Mouse (Mus musculus): ENCODE measurements at regions not wholly inside any gene's neighbourhood (a gene's known extent, or its start where the extent isn't known, plus 50 kb on each side); places are given as distances from the start of the nearest gene placed in this dataset.

GRCm38 (mm10) chr2:137704565-137704947, 551.8 kb upstream of the Btbd3 start:
- no peak for DNase-seq

DNA sequence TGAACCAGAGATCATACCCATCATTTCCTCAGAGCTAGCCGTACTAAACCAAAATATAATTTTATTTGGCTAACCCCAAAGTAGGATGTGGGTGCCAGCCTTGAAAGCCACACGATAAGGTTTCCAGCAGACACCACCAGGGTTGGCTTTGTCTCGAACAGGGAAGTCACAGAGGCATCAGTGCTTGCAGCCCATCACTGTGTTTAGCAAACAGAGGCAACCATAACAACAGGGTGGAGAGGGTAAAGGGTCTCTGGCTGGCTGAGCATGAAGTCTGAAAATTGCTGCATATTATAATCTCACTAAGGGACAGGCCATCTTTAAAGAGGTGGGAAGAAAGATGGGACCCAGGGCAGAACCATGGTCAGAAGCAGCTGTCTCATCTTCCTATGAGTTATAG, 552.3 kb upstream of the Btbd3 start:
- no peak for DNase-seq

DNA sequence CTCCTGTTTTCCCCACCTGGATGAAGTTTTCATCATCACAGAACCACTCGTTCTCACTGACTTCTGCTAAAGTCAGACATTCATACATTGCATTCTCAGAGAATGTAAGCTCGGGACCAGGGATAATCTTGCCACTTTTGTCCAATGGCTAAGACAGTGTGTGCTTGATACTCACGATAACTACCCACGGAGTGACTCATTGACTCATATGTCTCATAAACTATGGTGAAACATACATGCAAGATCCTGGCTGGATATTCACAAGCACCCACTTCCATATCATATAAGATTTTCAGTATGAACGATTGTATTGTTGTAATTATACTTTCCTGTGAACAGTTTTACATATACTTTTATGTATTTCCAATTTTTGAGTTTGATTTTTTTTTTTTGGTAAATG, 560.5 kb upstream of the Btbd3 start:
- no peak for DNase-seq

DNA sequence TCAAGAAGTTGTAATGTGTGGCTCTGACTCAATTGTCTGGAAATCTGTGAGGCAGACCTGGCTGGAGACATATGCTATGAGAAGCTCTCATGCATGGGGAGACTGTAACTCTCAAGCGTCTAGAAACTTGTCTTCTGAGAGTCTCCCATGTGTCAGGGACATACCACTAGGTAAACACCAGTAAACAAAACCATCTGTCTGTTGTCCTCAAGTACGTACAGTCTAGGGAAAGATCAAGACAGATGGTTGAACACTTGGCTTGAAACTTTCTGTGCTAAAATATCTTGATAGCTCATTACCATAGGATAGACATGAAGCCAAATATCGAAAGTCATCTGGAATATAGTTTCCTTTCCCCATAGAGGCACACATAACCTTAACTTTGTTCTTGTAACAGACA, 562.3 kb upstream of the Btbd3 start:
- DNase-seq = no peak

DNA sequence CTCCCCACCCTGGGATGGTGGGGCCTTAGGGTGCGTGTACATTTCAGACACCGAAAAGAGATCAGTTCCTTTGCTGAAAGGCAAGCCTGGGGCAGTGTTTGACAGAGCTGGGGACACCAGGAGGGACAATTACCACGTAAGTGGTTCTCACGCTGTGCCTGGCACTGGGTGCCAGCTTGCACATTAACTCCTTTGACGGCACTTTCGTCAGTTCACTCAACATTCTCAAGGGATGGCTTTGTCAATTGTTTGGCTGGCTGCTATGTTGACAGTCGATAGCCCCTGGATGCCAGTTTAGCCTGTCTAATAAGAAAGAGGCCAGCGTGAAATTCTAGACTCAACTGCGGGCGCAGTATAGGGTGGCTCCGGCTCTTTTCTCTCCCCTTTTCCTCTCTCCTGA, 569.2 kb upstream of the Btbd3 start:
- DNase-seq = no peak

DNA sequence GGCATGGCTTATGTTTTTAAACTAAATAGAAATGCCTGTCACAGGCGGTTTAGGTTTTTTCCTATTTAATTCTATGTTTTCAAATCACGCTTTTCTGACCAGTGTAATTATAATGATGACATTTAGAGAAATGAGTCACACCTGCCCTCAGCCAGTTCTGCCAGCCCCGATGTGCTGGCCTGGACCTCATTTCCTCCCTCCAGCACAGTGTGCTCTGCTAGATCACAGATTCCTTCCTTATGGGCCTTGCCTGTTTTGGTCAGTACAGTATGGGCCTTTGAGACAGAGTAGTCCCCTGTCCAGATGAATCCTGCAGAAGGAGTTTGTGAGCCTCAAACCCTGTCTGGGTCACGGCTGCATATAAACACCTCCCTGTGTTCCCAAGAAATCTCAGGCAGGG, 569.6 kb upstream of the Btbd3 start:
- no peak for DNase-seq

DNA sequence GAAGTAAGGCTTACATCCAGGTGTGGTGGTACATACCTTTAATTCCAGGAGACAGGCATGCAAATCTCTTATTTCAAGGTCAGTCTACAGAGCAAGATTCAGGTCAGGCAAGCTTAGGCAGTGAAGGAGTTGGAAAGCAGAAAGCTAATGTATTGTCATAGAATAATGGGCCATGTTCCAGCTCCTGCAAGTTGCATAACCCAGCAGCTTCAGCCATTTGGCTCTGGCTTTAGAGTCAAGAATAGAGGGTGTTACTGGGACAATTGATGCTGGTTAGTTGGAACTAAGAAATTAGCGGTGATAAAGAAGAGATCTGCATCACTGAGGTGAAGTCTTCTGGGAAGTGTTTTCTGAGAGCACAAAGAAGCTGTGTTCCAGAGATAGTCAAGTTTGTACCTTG, 565.3 kb upstream of the Jag1 start:
- DNase-seq = no peak

GRCm38 (mm10) chr2:137663171-137663570, 546.7 kb upstream of the Jag1 start:
- DNase-seq = no peak

GRCm38 (mm10) chr2:137662216-137662615, 545.8 kb upstream of the Jag1 start:
- no peak for DNase-seq

GRCm38 (mm10) chr2:137660449-137660848, 544.0 kb upstream of the Jag1 start:
- DNase-seq = no peak

DNA sequence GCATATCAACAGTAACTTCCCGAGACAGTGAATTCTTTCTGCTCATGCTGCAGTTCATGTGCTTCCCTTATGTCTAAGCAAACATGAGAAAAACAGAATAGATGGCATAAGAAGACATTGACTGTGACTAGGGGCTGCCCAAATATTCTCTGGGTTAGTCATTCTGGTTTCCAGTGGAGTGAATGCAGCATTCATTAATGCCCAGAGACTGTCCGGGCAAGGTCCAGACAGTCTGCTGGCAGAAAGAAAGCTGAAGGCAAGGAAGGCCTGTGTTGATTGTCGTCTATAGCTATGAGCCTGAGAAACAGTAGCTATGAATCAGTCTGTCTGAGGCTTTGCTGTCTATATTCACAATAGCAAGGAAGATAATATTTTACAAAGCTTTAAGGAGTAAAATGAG, 537.9 kb upstream of the Jag1 start:
- no peak for DNase-seq

- DNase-seq = no peak
These were observed 527.7 kb upstream of the Jag1 start for GRCm38 (mm10) chr2:137644160-137644559.

GRCm38 (mm10) chr2:137643269-137644055, 527.0 kb upstream of the Jag1 start:
- no peak for DNase-seq

DNA sequence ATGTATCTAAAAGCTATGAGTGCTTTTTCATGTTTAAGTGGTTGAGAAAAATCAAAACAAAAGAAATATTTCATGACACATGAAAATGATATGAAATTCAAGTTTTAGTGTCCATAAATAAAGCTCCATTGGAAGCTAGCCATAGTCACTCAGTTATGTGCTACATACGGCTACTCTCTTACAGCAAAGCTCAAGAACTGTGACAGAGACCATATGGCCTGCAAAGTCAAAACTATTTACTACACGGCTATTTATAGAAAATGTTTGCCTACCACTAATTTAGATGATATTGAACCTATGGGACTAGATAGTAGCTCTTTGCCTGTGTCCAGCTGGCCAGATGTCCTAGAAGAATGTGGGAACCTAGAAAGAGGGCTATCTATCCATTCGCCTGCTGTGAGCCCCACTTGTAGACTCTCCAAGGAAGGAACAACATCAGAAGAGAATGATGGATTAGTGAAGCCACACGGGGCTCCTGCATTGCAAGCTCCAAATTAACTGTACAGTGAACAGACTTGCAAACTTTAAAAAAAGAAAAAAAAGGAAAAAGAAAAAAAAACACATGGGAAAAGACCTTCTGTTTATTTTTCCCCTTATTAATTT, 518.7 kb upstream of the Jag1 start:
- no peak for DNase-seq

DNA sequence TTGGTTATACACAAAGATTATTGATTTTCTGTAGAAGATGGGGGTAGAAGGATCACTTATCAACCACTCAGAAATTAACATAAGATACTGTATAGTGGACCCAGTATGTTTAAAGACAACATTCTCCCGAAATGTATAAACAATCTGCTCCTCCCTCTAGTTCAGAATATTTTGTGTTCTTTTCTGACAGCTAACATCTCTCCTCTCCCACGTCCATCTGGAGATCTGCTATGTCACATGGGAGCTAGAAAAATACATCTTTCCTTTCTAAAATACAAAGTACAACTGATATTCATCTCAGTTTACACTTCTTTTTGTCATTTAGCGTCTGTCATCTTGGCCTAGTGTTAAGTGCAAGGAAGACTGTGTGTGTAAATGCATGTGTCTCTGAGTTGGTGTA, 500.2 kb upstream of the Jag1 start:
- no peak for DNase-seq

- DNase-seq = no peak
These were observed 497.3 kb upstream of the Jag1 start for GRCm38 (mm10) chr2:137613791-137614190.

DNA sequence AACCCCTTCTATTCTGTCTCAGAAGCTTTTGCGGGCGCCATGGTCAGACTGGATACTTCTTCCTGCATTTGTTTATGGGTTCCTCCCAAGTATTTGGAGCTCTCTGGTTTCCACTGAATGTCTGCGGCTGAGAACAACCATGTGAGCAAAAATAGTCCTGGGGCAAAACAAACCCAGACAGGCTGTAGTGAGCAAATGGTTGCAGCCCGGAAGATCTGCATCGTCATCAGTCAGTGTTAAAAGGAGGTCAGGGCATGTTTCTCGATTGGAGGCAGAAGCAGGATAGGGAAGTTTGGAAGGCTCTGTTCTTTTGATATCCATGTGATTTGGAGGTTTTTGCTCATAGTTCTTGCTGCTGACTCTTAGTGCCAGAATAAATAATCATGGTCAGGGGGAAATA, 492.1 kb upstream of the Jag1 start:
- DNase-seq = no peak

DNA sequence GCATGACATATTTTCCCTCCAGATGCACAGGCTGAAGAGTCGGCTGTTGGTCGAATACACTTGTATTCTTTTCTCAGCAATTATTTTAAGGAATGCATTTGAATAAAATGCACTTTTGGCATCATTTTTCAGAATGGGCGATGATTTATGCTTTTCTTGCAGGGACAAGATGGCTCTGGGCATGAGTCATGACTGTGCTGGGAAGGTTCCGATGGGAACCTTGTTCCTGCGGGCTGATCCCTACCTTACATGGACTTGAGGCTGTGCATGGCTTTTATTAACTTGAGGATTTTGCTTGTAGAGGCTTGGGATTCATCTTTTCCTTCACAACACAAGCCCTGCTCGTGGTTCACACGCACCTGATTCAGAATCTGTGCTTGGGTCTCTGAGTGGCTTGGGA, 481.7 kb upstream of the Jag1 start:
- DNase-seq = no peak

- no peak for DNase-seq
These were observed 478.1 kb upstream of the Jag1 start for GRCm38 (mm10) chr2:137594509-137594908.

GRCm38 (mm10) chr2:137591551-137591950, 475.1 kb upstream of the Jag1 start:
- no peak for DNase-seq

DNA sequence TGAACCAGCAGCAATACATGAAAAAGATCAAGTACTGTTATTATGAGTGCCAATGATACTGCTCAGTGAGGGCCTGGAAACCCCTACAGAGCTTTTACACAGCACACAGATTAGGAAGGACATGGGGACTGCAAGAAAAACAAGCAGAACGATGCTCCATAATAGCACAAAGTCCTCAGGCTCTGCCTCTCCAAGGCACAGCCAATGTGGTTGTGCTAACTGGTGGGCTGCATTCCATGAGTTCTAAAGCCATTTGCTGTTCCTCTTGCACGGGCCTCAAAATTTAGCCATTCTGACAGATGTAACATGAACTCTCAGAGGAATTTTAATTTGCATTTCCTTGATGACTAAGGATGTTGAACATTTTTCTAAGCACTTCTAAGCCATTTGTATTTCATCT, 465.0 kb upstream of the Jag1 start:
- no peak for DNase-seq

GRCm38 (mm10) chr2:137575750-137576149, 459.3 kb upstream of the Jag1 start:
- no peak for DNase-seq

DNA sequence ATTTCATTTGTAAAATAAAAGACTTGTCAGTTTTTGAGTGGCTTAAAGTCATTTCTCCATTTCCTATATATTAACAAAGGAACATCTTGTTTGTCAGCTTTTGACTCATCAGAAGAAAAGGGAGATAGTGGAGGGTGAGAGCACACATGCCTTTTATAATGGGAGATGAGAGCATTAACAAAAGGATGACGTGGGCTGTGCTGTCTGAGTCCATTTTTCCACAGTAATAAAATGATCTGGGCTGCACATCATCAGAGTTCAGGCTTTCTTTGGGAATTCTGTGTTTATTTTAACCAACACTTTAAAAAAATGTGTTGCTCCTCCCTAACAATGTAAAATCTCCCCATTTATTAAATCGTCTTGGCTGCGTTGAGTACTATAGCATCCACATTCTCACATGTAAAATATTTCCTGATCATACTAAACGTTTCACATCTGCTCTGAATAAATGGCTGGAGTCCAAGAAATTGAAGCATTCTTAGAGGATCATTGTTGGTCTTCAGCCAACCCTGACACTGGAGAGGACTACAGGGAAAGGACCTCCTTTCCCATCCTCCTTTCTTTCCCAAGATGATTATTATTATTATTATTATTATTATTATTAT, 458.5 kb upstream of the Jag1 start:
- DNase-seq = no peak

DNA sequence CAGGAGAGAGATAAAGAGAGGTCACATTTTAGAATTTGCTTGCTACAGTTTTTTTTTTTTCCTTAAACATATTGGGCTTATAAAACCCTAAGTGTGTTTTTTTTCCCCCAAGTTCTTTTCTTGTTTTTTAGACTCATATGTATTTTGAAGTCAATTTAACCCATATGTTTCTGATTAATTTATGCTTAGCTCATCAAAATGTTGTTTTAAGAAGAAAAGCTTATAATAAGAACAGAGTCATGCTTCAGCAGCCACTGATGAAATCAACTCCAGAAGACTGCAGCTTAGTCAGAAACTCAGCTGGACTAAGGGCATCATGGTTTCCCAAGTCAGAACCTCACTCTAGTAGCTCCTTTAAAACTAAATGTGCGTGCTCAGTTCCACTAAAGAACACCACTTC, 454.7 kb upstream of the Jag1 start:
- no peak for DNase-seq

DNA sequence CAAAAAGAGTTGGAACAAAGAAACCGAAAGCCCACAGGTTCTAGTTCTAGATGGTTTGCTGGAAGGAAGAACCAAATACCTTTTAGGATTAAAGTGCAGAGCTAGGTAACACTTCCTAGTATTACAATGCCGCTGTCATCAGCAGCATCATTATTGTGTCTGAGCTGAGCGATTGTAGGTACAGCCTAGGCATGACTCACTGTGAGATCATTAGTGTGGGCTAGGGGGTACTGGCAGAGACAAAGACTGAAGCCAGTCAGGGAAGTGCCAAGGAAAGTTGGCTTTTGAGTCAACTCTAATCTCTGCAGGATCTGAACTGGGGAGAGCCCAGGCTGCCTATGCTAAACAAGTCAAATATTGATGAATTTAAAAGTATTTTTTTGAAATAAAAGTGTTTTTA, 450.2 kb upstream of the Jag1 start:
- no peak for DNase-seq
